Mouse (Mus musculus) thymus, postnatal 4 days (tissue): Measurements from ENCODE around the gene Nrros.
A peak's percentile ranks its signal among the peaks of the same experiment; 100 is the strongest.

Source experiments
- DNase-seq: peaks from one replicate; pipeline ENCODE4 v3.0.0; 2021

The Nrros gene

DNA sequence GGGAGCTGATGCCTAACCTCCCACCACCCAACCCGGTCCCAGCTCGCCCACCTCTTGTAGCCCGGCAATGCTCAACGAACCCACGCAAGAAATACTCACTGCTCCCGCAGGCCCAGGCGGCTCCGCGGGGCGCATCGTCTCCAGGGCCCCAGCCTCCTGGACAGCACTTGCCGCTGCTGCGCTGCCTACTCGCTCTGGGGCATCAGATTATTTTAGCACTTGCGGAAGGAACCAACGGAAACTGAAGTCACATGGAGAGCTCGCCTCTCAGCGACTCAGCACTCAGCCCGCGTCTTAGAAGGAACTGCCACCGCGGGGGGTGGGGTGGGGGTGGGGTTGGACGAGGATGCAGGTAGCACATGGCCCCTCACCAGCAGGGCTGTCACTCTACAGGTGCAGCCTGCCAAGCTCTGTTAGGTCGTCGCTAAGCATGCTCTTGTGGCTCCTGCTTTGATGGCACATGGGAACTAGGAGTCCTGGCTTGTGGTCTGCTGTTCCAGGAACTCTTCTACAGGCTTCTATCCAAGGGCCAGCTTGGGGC, at the start of gene Nrros:
Gene Nrros (minus strand): TSS at position 314 of the 541 bp plus-strand sequence.
- DNase-seq, result peak; percentile 79

DNA sequence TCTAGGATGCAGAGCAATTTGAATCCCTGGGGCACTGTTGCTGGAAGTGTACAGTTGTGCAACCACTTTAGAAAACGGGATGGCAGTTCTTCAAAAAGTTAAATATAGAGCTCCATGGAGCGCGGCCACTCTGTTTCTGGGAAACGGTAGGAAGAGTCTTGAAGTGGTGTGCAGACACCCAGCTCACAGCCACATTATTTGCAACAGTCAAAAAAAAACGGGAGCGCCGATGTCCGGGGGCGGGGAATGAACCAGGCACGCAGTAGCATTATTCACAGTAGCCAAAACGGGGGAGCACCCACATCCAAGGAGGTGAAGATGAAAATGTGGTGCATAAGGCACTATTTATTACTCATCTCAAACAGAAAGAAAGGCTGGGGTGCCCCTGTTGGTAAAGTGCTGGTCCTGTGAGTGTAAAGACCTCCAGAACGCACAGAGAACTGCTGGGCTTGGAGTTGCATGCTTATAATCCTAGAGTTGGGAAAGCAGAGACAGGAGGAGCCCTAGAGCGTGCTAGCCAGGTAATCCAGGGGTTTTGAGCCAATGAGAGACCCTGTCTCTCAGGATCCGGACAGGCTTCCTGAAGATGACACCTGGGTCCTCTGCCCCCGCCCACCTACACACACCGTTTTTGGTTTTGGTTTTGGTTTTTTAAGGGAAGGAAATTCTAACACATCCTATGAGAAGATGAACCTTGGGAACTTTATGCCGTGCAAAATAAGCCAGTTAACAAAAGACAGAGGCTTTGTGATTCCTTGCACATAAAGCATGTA, 49.6 kb upstream of the Nrros start:
- DNase-seq, result no peak

- DNase-seq, result no peak
Observed at GRCm38 (mm10) chr16:32214156-32214555, 48.8 kb upstream of the Nrros start.

DNA sequence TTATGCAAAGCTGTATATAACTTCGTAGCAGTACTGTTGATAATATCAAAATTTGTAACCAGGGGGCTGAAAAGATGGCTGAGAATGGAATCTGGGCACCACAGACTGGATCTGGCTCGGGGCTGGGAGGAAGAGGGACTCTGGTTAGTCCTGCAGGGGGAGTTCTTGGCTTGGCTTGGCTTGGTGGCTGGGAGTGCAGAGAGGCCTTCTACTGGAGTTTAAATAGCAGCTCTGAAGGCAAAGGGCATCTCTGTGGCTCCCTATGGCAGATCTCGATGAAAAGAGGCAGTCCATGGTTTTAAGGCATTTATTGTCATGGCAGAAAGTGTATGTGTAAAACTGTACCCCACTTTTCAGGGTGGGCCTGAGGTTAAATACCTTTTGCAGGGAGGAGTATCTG, 39.5 kb upstream of the Nrros start:
- no peak for DNase-seq

GRCm38 (mm10) chr16:32202681-32203080, 37.3 kb upstream of the Nrros start:
- DNase-seq, result peak; percentile 98

GRCm38 (mm10) chr16:32201004-32201325, 35.6 kb upstream of the Nrros start:
- DNase-seq, result no peak

GRCm38 (mm10) chr16:32200256-32201003, 35.0 kb upstream of the Nrros start:
- peak; percentile 58 for DNase-seq

GRCm38 (mm10) chr16:32190011-32190441, 24.6 kb upstream of the Nrros start:
- peak; percentile 45 for DNase-seq

- peak; percentile 53 for DNase-seq
Observed at GRCm38 (mm10) chr16:32189109-32189508, 23.7 kb upstream of the Nrros start.

DNA sequence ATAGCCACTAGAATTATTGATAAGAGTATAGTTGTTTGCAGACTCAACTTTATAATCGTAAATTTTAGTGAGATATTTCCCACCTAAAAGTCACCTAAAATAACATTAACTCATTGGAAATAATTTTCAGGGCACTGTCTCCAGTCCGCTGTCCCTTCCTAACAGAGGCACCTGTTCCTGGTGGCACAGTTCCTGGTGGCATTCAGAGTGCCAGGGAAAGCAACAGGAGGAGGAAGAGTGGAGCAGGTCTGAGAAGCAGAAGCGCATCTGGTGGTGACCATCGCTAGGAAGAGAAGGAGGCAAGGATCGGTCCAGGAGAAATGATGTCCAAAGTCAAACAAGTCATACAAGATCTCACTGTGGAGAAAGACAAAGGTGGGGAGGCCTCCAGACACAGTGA, 20.7 kb upstream of the Nrros start:
- DNase-seq, result no peak

DNA sequence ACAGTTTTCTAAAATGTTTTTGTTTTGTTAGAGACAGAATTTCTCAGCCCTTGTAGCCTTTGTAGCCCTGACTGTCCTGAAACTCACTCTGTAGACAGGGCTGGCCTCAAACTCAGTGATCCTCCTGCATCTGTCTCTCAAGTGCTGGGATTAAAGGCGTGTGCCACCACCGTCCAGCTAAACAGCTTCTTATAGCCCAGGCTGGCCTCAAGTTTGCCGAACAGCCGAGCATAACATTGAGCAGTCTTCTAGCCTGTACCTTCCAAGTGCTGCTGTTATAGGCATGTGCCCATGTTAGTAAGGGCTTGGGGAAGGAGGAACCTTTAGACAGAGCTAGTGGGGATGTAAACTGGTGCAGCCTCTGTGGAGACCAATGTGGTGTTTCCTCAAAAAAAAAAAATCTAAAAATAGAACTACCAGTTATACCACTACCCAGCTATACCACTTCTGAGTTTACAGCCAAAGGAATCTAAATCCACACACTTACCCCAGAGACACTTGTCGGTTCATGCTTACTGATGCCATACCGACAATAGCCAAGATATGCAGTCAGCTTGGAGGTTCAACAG, 14.0 kb upstream of the Nrros start, which contains the start of gene Bex6:
Gene Bex6 (plus strand): TSS at position 491 of the 569 bp plus-strand sequence.
- no peak for DNase-seq

- DNase-seq, result peak; percentile 76
Observed at GRCm38 (mm10) chr16:32176896-32177686, 11.7 kb upstream of the Nrros start.

- peak; percentile 74 for DNase-seq
Observed at GRCm38 (mm10) chr16:32175029-32175428, 9.6 kb upstream of the Nrros start.

DNA sequence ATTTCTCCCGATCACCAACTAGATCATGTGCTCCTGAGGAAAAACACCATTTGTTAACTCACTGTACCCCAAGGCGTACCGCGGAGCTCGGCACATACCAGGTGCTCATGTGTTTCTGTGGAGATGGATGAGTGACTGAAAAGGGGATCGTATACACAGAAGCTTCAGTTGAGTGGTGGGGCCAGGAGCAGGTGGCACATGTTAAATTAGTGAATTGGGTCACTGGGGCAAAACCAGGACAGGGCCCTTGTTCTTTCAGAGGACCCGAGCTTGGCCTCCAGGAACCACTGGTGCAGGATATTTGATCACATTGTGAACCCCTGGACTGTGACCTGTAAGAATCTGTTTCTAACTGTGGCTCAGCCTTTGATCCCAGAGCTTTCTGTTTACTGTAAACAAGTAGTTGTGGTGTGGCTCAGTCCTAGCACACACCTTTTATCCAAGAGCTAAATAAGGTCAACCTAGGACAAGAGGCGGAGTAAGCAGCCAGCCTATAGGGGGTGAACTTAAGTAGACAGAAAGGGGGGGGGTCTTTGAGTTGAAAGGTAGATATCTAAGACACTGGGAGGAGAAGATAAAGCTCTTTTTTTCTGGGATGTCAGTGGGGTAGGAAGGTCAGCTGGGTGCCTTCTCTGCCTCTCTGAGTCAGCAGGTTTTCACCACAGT, 9.1 kb upstream of the Nrros start:
- DNase-seq, result peak; percentile 66

GRCm38 (mm10) chr16:32173401-32173800, 8.0 kb upstream of the Nrros start:
- no peak for DNase-seq

GRCm38 (mm10) chr16:32171031-32171731, 5.8 kb upstream of the Nrros start:
- no peak for DNase-seq

DNA sequence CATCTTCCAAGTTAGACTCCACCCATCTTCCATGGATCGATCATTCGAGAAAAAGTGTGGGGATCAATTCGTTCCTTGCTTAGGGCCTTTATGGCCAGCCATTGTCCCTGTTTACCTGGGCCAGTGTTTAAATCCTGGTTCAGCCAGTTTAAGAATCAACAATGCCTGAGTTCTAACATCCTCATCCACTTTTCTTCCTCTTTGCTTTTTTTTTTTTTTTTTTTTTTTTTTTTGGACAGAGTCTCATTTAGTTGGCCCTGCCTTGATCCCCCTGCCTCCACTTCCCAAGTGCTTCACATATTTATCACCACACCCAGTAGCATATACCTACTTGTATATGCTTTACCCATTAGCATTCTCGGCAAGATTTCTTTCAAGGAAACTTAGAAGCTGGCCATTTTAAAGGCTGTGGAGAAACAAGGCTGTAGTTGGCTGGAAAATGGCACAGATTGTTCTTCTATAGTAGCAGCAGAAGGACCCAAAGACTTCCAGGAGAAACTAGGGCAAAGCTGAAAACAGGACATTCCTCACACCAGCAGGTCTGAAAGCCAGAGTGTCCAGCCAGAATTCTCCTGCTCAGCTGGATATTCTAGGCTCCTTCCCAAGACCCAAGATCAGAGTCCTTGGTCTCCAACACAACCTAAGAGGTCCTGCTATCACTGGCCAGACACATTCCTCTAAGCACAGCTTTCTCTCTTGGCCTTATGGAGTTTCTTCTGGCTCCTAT, 2.6 kb upstream of the Nrros start:
- DNase-seq, result no peak

DNA sequence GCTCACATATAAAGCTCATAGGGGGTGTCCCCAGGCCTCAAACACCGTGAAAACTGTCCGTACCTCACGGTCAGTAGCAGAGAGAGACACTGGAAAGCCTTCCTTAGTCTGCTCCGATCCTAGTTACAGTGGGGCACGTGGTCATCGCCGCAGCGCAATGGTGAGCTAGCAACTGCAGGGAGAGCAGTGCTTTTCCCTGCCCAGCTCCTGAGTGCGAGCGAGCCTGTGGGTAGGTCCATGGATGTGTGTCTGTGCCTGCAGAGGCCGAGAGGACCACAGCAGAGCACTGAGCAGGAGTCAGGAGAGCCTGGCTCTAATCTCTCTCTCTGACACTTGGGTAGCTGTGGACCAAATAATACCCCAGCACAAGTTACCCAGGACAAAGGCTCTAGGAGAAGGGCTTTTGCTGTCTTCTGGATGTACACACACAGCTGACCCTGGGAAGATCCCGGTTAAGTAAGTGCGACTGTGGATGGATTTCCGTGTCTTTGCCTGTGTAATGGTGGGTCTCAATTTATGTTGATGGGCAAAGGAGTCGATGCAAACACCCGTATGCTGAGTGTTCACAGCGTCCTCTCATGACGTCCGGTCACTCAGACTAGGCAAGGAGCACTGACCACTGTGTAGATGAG, 882 bp downstream of the Nrros start:
- peak; percentile 60 for DNase-seq

- no peak for DNase-seq
Observed at GRCm38 (mm10) chr16:32163891-32164290, 1.5 kb downstream of the Nrros start.

- DNase-seq, result peak; percentile 53
Observed at GRCm38 (mm10) chr16:32163392-32163791, 2.0 kb downstream of the Nrros start.
